In genomic region chr4:40239409-40240271, GRCm38 (mm10) we compare ENCODE assay signal across 8 mouse cellular contexts. TPM values are rescaled to one million over a fixed set of nuclear protein-coding genes. Genes with fewer than 3 reads are reported as not detected.
DNase-seq lines count a peak whose midpoint lies in the region; ATAC-seq lines count a peak whose summit lies in the region.

Gene Ddx58 (minus strand): TSS chr4:40239828.

- no peaks in the 10 kb centered on the region for H3K27me3 ChIP-seq in intestine, embryonic 16.5 days (replicated peaks; ENCODE audit: control insufficient read depth, insufficient read depth, low read length)
- H3K27me3 ChIP-seq in neural tube, embryonic 13.5 days: peaks cover 5% of the 10 kb centered on the region; the same call in 1 of the 2 replicates

- peak; percentile 44 for ATAC-seq in granulocyte monocyte progenitor cell, adult 5-6 weeks (replicated peaks; ENCODE audit: poor library complexity, severe bottlenecking)
- peak; percentile 85 for ATAC-seq in intestine, embryonic 16.5 days
- peak; percentile 67 for ATAC-seq in neural tube, embryonic 13.5 days (ENCODE audit: low read depth)

- no peaks in the 10 kb centered on the region for H3K9me3 ChIP-seq in intestine, embryonic 16.5 days (ENCODE audit: control insufficient read depth, low read length)
- H3K9me3 ChIP-seq in neural tube, embryonic 13.5 days: no peaks in the 10 kb centered on the region

- peak within 1 kb of the TSS; percentile 65 for H3K27ac ChIP-seq in intestine, embryonic 16.5 days (ENCODE audit: low read length)
- no peak within 1 kb of the TSS for H3K27ac ChIP-seq in neural tube, embryonic 13.5 days (replicated peaks)

- peak within 1 kb of the TSS; percentile 69 for H3K9ac ChIP-seq in intestine, embryonic 16.5 days (ENCODE audit: low read depth, low read length)
- H3K9ac ChIP-seq in neural tube, embryonic 13.5 days: peak within 1 kb of the TSS; percentile 69

- H3K4me2 ChIP-seq in intestine, embryonic 16.5 days (ENCODE audit: low read depth, low read length): peak within 1 kb of the TSS; percentile 75
- H3K4me2 ChIP-seq in neural tube, embryonic 13.5 days: peak within 1 kb of the TSS; percentile 74

- 2% methylated on average over 35 of the region's 35 CpGs for WGBS in intestine, embryonic 16.5 days
- 4% methylated on average over 35 of the region's 35 CpGs for WGBS in neural tube, embryonic 13.5 days

- peaks cover under 1% of the 10 kb centered on the region; the same call in 1 of the 2 replicates for H3K36me3 ChIP-seq in intestine, embryonic 16.5 days (ENCODE audit: control insufficient read depth, insufficient read depth, low read length)
- no peaks in the 10 kb centered on the region for H3K36me3 ChIP-seq in neural tube, embryonic 13.5 days

- peak; percentile 30 to 53 for DNase-seq in spleen, adult 18-20 months
- DNase-seq in spleen, adult 12 weeks (ENCODE audit: low spot score): no peak
- peak; percentile 5 to 10 for DNase-seq in cerebellum, postnatal 36 days
- DNase-seq in lung, adult 18-20 months: peak; percentile 45 to 49
- no peak for DNase-seq in layer of hippocampus, adult 8-10 months (ENCODE audit: low spot score in 2 of 2)

- peak within 1 kb of the TSS; percentile 62 for H3K4me3 ChIP-seq in intestine, embryonic 16.5 days (ENCODE audit: low read length)
- H3K4me3 ChIP-seq in neural tube, embryonic 13.5 days: peak within 1 kb of the TSS; percentile 47

- H3K4me1 ChIP-seq in intestine, embryonic 16.5 days (ENCODE audit: control insufficient read depth, insufficient read depth, low read length): 0 out of 2 replicates have a peak, but pooled peaks cover 4% of the 10 kb centered on the region
- H3K4me1 ChIP-seq in neural tube, embryonic 13.5 days (replicated peaks): peaks cover 18% of the 10 kb centered on the region

RNA-seq across cellular contexts. Expression of gene Ddx58, which starts in this region (rescaled TPM):
- 9.3 and 14.1 TPM in 2 replicates for total RNA-seq in granulocyte monocyte progenitor cell, adult 5-6 weeks (2014; fragmentation: Nextera tagmentation)
- 5.4 and 10.7 TPM in 2 replicates for total RNA-seq in granulocyte monocyte progenitor cell, adult 5-6 weeks (2017)
- 9.9 and 10.8 TPM in 2 replicates for polyA plus RNA-seq in intestine, embryonic 16.5 days (2015; fragmentation: Nextera tagmentation; extraction: Ambion mirVana)
- polyA plus RNA-seq in neural tube, embryonic 13.5 days (2015; fragmentation: Nextera tagmentation; extraction: Ambion mirVana): 3.8 and 5.0 TPM in 2 replicates
- total RNA-seq in layer of hippocampus, adult 8-10 months (2022): 1 to 10 TPM; 3.7 to 8.2 (median 6.8) TPM

Comparison
In these comparisons a context has a peak if more than half of its experiments do, and no peak if none do; other contexts are left out.
1. DNase-seq: peak in spleen, adult 18-20 months (2 of 2), cerebellum, postnatal 36 days (2 of 2) and lung, adult 18-20 months (2 of 2); none in spleen, adult 12 weeks (single experiment) and layer of hippocampus, adult 8-10 months (0 of 2).
2. Peak in every context shown above with its lines, with median percentiles within 50 percentile points of each other: ATAC-seq.